Mouse (Mus musculus) embryonic facial prominence, embryonic 14.5 days (tissue): ENCODE data around the gene Jpt2. TPM values are rescaled to one million over a fixed set of nuclear protein-coding genes. Genes with fewer than 3 reads are reported as not detected.
A peak's percentile ranks its signal among the peaks of the same experiment; 100 is the strongest.

Experiments used
- ATAC-seq: fragments of 200-750 bp; cut with Nextera tagmentation; 2 replicates; pipeline ENCODE4 v1.8.0; 2017; ENCODE audit warnings: low read depth, moderate number of reproducible peaks, moderate TSS enrichment
- DNase-seq: peaks from one replicate; pipeline ENCODE4 v3.0.0-alpha.2; 2015; ENCODE audit warnings: low spot score
- H3K27ac ChIP-seq: fragments of 300-500 bp; sonication (generic); replicated peaks from 2 replicates; pipeline ENCODE4 v1.5.1; 2014; ENCODE audit warnings: low read depth, mild to moderate bottlenecking, low read length, moderate library complexity
- H3K27me3 ChIP-seq: fragments of 300-500 bp; sonication (generic); replicated peaks from 2 replicates; pipeline ENCODE4 v1.6.1; 2014; ENCODE audit warnings: low read length; ENCODE audit not compliant: control insufficient read depth, insufficient read depth
- H3K36me3 ChIP-seq: fragments of 300-500 bp; sonication (generic); 2 replicates; pipeline ENCODE4 v1.6.1; 2014; ENCODE audit warnings: low read length, mixed read lengths; ENCODE audit not compliant: control insufficient read depth, insufficient read depth
- H3K4me1 ChIP-seq: fragments of 300-500 bp; sonication (generic); 2 replicates; pipeline ENCODE4 v1.6.1; 2014; ENCODE audit warnings: antibody characterized with exemption, low read length; ENCODE audit not compliant: control insufficient read depth, insufficient read depth
- H3K4me2 ChIP-seq: fragments of 300-500 bp; sonication (generic); 2 replicates; pipeline ENCODE4 v1.6.1; 2014; ENCODE audit warnings: low read depth, mild to moderate bottlenecking, low read length, moderate library complexity, mixed read lengths
- H3K4me3 ChIP-seq: fragments of 300-500 bp; sonication (generic); 2 replicates; pipeline ENCODE4 v1.5.1; 2014; ENCODE audit warnings: low read depth, mild to moderate bottlenecking, low read length
- H3K9ac ChIP-seq: fragments of 300-500 bp; sonication (generic); 2 replicates; pipeline ENCODE4 v1.6.1; 2014; ENCODE audit warnings: low read depth, mild to moderate bottlenecking, low read length, moderate library complexity, mixed read lengths
- H3K9me3 ChIP-seq: fragments of 300-500 bp; sonication (generic); 2 replicates; pipeline ENCODE4 v1.6.1; 2016; ENCODE audit warnings: low read length; ENCODE audit not compliant: control insufficient read depth
- WGBS: fragments of 180-500 bp; shearing (Covaris S2); extraction: QIAGEN DNeasy Blood & Tissue Kit; methylation state at CpG from one replicate; pipeline ENCODE4 v1.1.7; 2014; 5-methylcytosine and 5-hydroxymethylcytosine counted together
- polyA plus RNA-seq: library from polyadenylated mRNA; unstranded; fragments of >200 nt; fragmentation: Nextera tagmentation; extraction: Ambion mirVana; gene quantifications from 2 replicates; pipeline ENCODE4 v1.2.1, GENCODE M21; 2014

The Jpt2 gene
- polyA plus RNA-seq, 1 experiment from 2014 or later = 83.6 TPM

GRCm38 (mm10) chr17:24934926-24935325 lies 25.6 kb downstream of the Jpt2 start:
- H3K4me3 ChIP-seq = 0 out of 2 replicates have a peak overlapping the region, but pooled peaks have one; percentile 96

DNA sequence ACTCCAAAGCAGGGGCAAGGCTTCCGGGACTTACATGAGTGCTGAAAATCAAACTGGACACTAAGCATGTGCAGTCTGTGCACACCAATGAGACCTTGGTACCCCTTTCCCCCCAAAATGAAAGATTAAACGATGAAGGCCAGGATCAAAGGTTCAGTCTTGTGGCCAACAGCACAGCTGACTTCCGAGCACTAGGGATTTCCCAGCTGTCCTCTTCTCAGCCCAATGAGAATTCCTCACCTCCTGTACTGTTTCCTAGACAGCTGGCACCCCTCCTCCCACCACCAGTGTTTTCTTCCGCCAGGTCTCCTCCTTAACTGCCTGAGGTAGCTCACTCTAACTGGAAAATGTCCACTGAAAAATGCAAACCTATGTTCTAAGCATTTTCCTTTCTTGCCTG lies 27.3 kb downstream of the Jpt2 start:
- no peak overlapping the region for H3K27ac ChIP-seq
- DNase-seq (peak; percentile 11), ATAC-seq (no peak)
- no peaks in the 10 kb centered on the region for H3K9me3 ChIP-seq
- H3K4me2 ChIP-seq = no peak overlapping the region
- peaks cover 8% of the 10 kb centered on the region; the same call in 1 of the 2 replicates for H3K4me1 ChIP-seq
- H3K4me3 ChIP-seq = no peak overlapping the region
- H3K9ac ChIP-seq = no peak overlapping the region
- H3K27me3 ChIP-seq = no peaks in the 10 kb centered on the region
- peaks cover 23% of the 10 kb centered on the region; the same call in 1 of the 2 replicates for H3K36me3 ChIP-seq
- 75% methylated on average over 4 of the region's 4 CpGs for WGBS

More at GRCm38 (mm10) chr17:24934926-24935325, 25.6 kb downstream of the Jpt2 start:
- Histone ChIP-seq H3K4me2 (peak overlapping the region; percentile 88; the same call in 1 of the 2 replicates), H3K9me3 (no peaks in the 10 kb centered on the region), H3K9ac (peak overlapping the region; percentile 93), H3K27ac (no peak overlapping the region), H3K27me3 (no peaks in the 10 kb centered on the region), H3K4me1 (peaks cover 8% of the 10 kb centered on the region; the same call in 1 of the 2 replicates), H3K36me3 (peaks cover 23% of the 10 kb centered on the region; the same call in 1 of the 2 replicates)
- ATAC-seq (no peak), DNase-seq (no peak)
- WGBS = 76% methylated on average over 4 of the region's 4 CpGs

DNA sequence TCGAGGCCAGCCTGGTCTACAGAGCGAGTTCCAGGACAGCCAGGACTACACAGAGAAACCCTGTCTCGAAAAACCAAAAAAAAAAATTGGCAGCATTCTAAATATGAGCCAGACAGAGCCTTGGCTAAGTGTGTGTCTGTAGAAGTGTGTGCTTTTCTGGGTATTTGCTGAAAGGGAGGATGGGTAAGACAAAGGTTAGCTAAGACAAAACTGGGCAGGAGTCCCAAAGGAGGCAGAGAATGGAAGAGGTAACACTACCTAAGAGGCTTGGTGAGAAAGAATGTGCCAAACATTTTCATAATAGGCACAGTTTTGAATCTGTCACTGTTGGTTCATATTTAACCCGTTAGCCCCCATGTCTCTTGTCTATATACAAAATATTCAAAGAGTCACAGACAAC lies 28.1 kb downstream of the Jpt2 start:
- Histone ChIP-seq H3K4me1 (peaks cover 8% of the 10 kb centered on the region; the same call in 1 of the 2 replicates), H3K27me3 (no peaks in the 10 kb centered on the region), H3K9me3 (no peaks in the 10 kb centered on the region), H3K27ac (no peak overlapping the region), H3K36me3 (peaks cover 29% of the 10 kb centered on the region), H3K4me2 (no peak overlapping the region), H3K4me3 (no peak overlapping the region), H3K9ac (no peak overlapping the region)
- ATAC-seq = no peak
- no peak for DNase-seq
- 89% methylated on average over 4 of the region's 4 CpGs for WGBS

- Histone ChIP-seq H3K36me3 (peaks cover 54% of the 10 kb centered on the region), H3K27me3 (no peaks in the 10 kb centered on the region), H3K9me3 (no peaks in the 10 kb centered on the region), H3K4me2 (no peak overlapping the region), H3K4me3 (no peak overlapping the region), H3K4me1 (no peaks in the 10 kb centered on the region), H3K27ac (no peak overlapping the region), H3K9ac (no peak overlapping the region)
- ATAC-seq (no peak), DNase-seq (no peak)
- 100% methylated on average over 1 of the region's 1 CpGs for WGBS
Measured at GRCm38 (mm10) chr17:24929506-24929905, 31.0 kb downstream of the Jpt2 start.

GRCm38 (mm10) chr17:24923246-24923645 lies 37.2 kb downstream of the Jpt2 start:
- Histone ChIP-seq H3K9ac (no peak overlapping the region), H3K4me1 (no peaks in the 10 kb centered on the region), H3K9me3 (no peaks in the 10 kb centered on the region), H3K36me3 (peaks cover 94% of the 10 kb centered on the region), H3K4me3 (no peak overlapping the region), H3K4me2 (no peak overlapping the region), H3K27me3 (no peaks in the 10 kb centered on the region), H3K27ac (no peak overlapping the region)
- ATAC-seq = no peak
- 100% methylated on average over 1 of the region's 1 CpGs for WGBS
- no peak for DNase-seq

DNA sequence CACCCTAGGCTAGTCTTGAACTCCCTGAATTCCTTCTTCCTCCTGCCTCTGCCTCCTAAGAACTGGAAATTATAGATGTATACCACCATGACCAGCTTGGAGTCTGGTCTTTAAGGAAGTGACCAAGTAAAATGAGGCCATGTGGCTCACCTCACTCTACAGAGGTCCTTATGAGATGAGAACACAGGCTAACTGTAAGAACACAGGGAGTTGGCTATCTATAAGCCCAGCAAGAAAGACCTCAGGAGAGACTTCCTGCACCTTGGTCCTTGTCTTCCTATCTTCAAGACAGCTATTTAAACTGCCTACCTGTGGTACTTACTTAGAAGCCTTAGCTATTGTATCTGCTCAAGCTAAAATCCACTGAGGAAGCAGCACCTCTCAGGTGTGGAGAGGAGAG lies 46.5 kb downstream of the Jpt2 start:
- no peak overlapping the region for H3K9ac ChIP-seq
- H3K36me3 ChIP-seq = peaks cover 96% of the 10 kb centered on the region
- H3K4me1 ChIP-seq = no peaks in the 10 kb centered on the region
- H3K27me3 ChIP-seq = no peaks in the 10 kb centered on the region
- H3K4me2 ChIP-seq = no peak overlapping the region
- no peaks in the 10 kb centered on the region for H3K9me3 ChIP-seq
- DNase-seq (no peak), ATAC-seq (no peak)
- no peak overlapping the region for H3K4me3 ChIP-seq
- H3K27ac ChIP-seq = no peak overlapping the region

DNA sequence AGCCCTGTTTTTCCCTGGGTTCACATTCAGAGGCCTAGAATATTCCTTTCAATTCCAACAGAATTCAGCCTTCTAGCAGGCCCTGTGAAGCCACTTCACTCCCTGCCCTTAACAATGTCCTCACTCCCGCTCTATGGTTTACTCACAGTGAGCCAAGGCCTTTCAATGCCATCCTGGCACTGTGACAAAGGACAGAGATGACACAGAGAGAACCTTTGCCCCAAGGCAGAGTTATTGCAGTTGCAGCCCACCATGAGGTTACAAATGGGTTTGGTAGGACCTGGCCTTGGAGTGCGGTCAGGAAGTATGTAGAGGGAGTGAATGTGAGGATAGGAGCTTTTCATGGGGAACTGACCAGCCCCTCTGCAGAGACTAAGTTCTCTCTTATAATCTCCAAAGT lies 52.9 kb downstream of the Jpt2 start:
- Histone ChIP-seq H3K4me2 (no peak overlapping the region), H3K36me3 (peaks cover 100% of the 10 kb centered on the region), H3K4me1 (no peaks in the 10 kb centered on the region), H3K9ac (no peak overlapping the region), H3K27ac (no peak overlapping the region), H3K4me3 (no peak overlapping the region), H3K9me3 (no peaks in the 10 kb centered on the region), H3K27me3 (no peaks in the 10 kb centered on the region)
- WGBS = 93% methylated on average over 2 of the region's 2 CpGs
- ATAC-seq (no peak), DNase-seq (no peak)

GRCm38 (mm10) chr17:24903767-24904166 lies 56.7 kb downstream of the Jpt2 start:
- Histone ChIP-seq H3K36me3 (peaks cover 100% of the 10 kb centered on the region), H3K4me3 (no peak overlapping the region)

DNA sequence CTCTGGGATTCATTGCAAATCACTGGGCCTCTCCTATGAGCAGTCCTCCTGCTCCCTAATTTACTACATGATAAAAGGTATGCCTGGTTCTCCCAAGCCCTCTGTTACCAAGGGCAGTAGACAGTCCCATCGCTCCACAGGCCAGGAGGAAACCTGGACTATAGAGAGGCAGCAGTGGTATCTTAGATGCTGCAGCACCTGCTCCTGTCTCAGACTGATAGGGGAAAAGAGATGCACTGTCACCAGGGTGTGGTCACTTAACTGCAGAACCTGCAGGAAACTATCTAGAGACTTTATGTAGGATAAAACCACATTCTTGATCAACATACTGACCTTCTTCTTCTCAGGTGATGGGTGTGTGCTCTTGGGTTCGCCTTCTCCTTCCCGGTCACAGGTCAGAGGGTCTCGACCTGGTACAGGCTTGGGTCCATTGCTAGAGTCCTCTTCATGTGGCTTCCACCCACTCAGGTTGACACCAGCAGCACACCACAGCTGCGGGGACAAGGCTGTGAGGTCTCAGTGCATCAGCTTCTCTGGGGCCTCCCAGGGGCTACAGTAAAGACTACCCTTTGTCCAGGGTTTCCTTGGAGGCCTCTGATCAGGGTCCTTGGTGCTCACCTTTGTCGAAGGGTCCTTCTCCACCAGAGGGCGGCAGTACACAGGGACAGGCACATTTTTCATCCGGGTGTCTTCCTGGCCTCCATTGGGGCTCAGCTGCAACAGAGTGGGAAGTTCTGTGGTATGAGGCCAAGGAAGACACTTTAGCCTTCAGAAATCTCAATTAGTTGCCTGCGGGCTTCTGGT lies 57.6 kb downstream of the Jpt2 start:
- H3K27ac ChIP-seq = no peak overlapping the region
- no peak for DNase-seq
- H3K9ac ChIP-seq = no peak overlapping the region
- no peak overlapping the region for H3K4me3 ChIP-seq
- no peak for ATAC-seq
- H3K4me1 ChIP-seq = no peaks in the 10 kb centered on the region
- H3K9me3 ChIP-seq = no peaks in the 10 kb centered on the region
- WGBS = 73% methylated on average over 9 of the region's 9 CpGs
- peaks cover 100% of the 10 kb centered on the region for H3K36me3 ChIP-seq
- no peaks in the 10 kb centered on the region for H3K27me3 ChIP-seq
- H3K4me2 ChIP-seq = no peak overlapping the region

More at GRCm38 (mm10) chr17:24903767-24904166, 56.7 kb downstream of the Jpt2 start:
- H3K27ac ChIP-seq = no peak overlapping the region
- H3K4me1 ChIP-seq = no peaks in the 10 kb centered on the region
- no peak overlapping the region for H3K9ac ChIP-seq
- 96% methylated on average over 9 of the region's 9 CpGs for WGBS
- ATAC-seq = no peak
- no peaks in the 10 kb centered on the region for H3K9me3 ChIP-seq
- no peak overlapping the region for H3K4me2 ChIP-seq
- H3K27me3 ChIP-seq = no peaks in the 10 kb centered on the region
- no peak for DNase-seq
